Comparison of ENCODE assay signal across 35 mouse cellular contexts in genomic region chr11:7147945-7148344, GRCm38 (mm10). TPM values are rescaled to one million over a fixed set of nuclear protein-coding genes. Genes with fewer than 3 reads are reported as not detected.
"Had no signal": no experiment of that assay in that cellular context is flagged by ENCODE, and none has a peak within 500 bp of the region (broad histone marks: within the 10 kb centered on the region; RNA-seq: fewer than 3 reads in every experiment).

No protein-coding gene starts in this region.

- H3K36me3 ChIP-seq: heart, embryonic 12.5 days; intestine, embryonic 15.5 days; limb, embryonic 10.5 days; limb, embryonic 12.5 days; liver, embryonic 12.5 days had no signal

- H3K9me3 ChIP-seq: heart, embryonic 12.5 days; hindbrain, embryonic 10.5 days; hindbrain, embryonic 12.5 days; intestine, embryonic 15.5 days; limb, embryonic 10.5 days; limb, embryonic 12.5 days; liver, embryonic 12.5 days had no signal

- H3K27ac ChIP-seq: gastrocnemius, adult 2 months; heart, adult 2 months; hindbrain, embryonic 10.5 days; hindbrain, embryonic 12.5 days; hindbrain, embryonic 14.5 days; intestine, embryonic 15.5 days; layer of hippocampus, adult 2 months; left cerebral cortex, adult 2 months; limb, embryonic 10.5 days; limb, embryonic 12.5 days; liver, embryonic 12.5 days had no signal

- H3K27me3 ChIP-seq: hindbrain, embryonic 12.5 days; intestine, embryonic 15.5 days; limb, embryonic 12.5 days; liver, embryonic 12.5 days had no signal

- H3K9ac ChIP-seq: heart, embryonic 12.5 days; hindbrain, embryonic 12.5 days; hindbrain, embryonic 14.5 days; intestine, embryonic 15.5 days; limb, embryonic 12.5 days; liver, embryonic 12.5 days had no signal

- H3K4me2 ChIP-seq: heart, embryonic 12.5 days; hindbrain, embryonic 12.5 days; hindbrain, embryonic 14.5 days; intestine, embryonic 15.5 days; limb, embryonic 12.5 days; liver, embryonic 12.5 days had no signal

- H3K4me3 ChIP-seq: gastrocnemius, adult 2 months; heart, adult 2 months; heart, embryonic 12.5 days; hindbrain, embryonic 10.5 days; hindbrain, embryonic 12.5 days; intestine, embryonic 15.5 days; layer of hippocampus, adult 2 months; left cerebral cortex, adult 2 months; limb, embryonic 10.5 days; limb, embryonic 12.5 days; liver, embryonic 12.5 days had no signal

- ATAC-seq: hindbrain, embryonic 16.5 days; inflammation-experienced regulatory T-cells, adult 6 months; intestine, embryonic 15.5 days; intestine, postnatal 0 days; liver, embryonic 12.5 days had no signal

- DNase-seq: gastrocnemius, adult 2 months; gastrocnemius, postnatal 10 days; gastrocnemius, postnatal 25 days; heart, adult 2 months; heart, postnatal 10 days; heart, postnatal 4 days; kidney, adult 18-20 months; kidney, adult 8-10 months; kidney, postnatal 10 days; kidney, postnatal 25 days; kidney, postnatal 4 days had no signal

- H3K4me1 ChIP-seq: heart, embryonic 12.5 days; intestine, embryonic 15.5 days; liver, embryonic 12.5 days had no signal

RNA-seq across cellular contexts. Expression of gene Gm11985, which starts 40.4 kb away (rescaled TPM):
- total RNA-seq: gastrocnemius, adult 2 months; gastrocnemius, postnatal 10 days; gastrocnemius, postnatal 25 days; gastrocnemius, postnatal 4 days; granulocyte monocyte progenitor cell, adult 5-6 weeks; heart, adult 2 months; heart, postnatal 10 days; heart, postnatal 25 days; heart, postnatal 4 days; layer of hippocampus, adult 2 months; layer of hippocampus, postnatal 10 days; layer of hippocampus, postnatal 25 days; left cerebral cortex, adult 2 months; left cerebral cortex, postnatal 14 days; left cerebral cortex, postnatal 36 days had no signal
- polyA plus RNA-seq: frontal cortex, adult 2 months; heart, adult 2 months; heart, embryonic 12.5 days; heart, embryonic 14.5 days; heart, embryonic 16.5 days; hindbrain, embryonic 10.5 days; hindbrain, embryonic 12.5 days; hindbrain, embryonic 14.5 days; hindbrain, embryonic 16.5 days; inflammation-experienced regulatory T-cells, adult 6 months; intestine, embryonic 15.5 days; intestine, postnatal 0 days; kidney, embryonic 14.5 days; limb, embryonic 10.5 days; limb, embryonic 12.5 days; liver, embryonic 12.5 days had no signal

RNA-seq across cellular contexts. Expression of gene Igfbp1, which starts 49.6 kb away (rescaled TPM):
- total RNA-seq: gastrocnemius, adult 2 months; gastrocnemius, postnatal 25 days; granulocyte monocyte progenitor cell, adult 5-6 weeks; heart, adult 2 months; heart, postnatal 10 days; heart, postnatal 25 days; heart, postnatal 4 days; layer of hippocampus, postnatal 25 days; left cerebral cortex, adult 2 months; left cerebral cortex, postnatal 36 days had no signal
- polyA plus RNA-seq: heart, adult 2 months; heart, embryonic 14.5 days; hindbrain, embryonic 14.5 days; inflammation-experienced regulatory T-cells, adult 6 months had no signal
